Mouse (Mus musculus) midbrain, embryonic 16.5 days (tissue): ENCODE measurements at regions not wholly inside any gene's neighbourhood (a gene's known extent, or its start where the extent isn't known, plus 50 kb on each side); places are given as distances from the start of the nearest gene placed in this dataset.
"Not testable (repeated sequence)": the region's sequence is repeated elsewhere in the genome, so short reads cannot be mapped to it uniquely, and the experiment has no call there.

Experiments used
- ATAC-seq: fragments of 200-750 bp; cut with Nextera tagmentation; 2 replicates; pipeline ENCODE4 v1.8.0; 2017; ENCODE audit warnings: moderate TSS enrichment
- H3K27ac ChIP-seq: fragments of 300-500 bp; sonication (generic); 2 replicates; pipeline ENCODE4 v1.5.1; 2014; ENCODE audit warnings: mild to moderate bottlenecking, low read length, mixed read lengths
- H3K27me3 ChIP-seq: fragments of 300-500 bp; sonication (generic); 2 replicates; pipeline ENCODE4 v1.6.1; 2014; ENCODE audit warnings: low read depth, low read length, mixed read lengths; ENCODE audit not compliant: control insufficient read depth, insufficient read depth
- H3K36me3 ChIP-seq: fragments of 300-500 bp; sonication (generic); 2 replicates; pipeline ENCODE4 v1.6.1; 2014; ENCODE audit warnings: mild to moderate bottlenecking, low read length, moderate library complexity, mixed read lengths; ENCODE audit not compliant: control insufficient read depth, insufficient read depth
- H3K4me1 ChIP-seq: fragments of 300-500 bp; sonication (generic); 2 replicates; pipeline ENCODE4 v1.6.1; 2014; ENCODE audit warnings: mild to moderate bottlenecking, low read length, mixed read lengths; ENCODE audit not compliant: control insufficient read depth, insufficient read depth
- H3K4me2 ChIP-seq: fragments of 300-500 bp; sonication (generic); 2 replicates; pipeline ENCODE4 v1.6.1; 2014; ENCODE audit warnings: mild to moderate bottlenecking, low read length, mixed read lengths
- H3K4me3 ChIP-seq: fragments of 300-500 bp; sonication (generic); 2 replicates; pipeline ENCODE4 v1.5.1; 2014; ENCODE audit warnings: low read depth, mild to moderate bottlenecking, low read length, moderate library complexity, mixed read lengths
- H3K9ac ChIP-seq: fragments of 300-500 bp; sonication (generic); 2 replicates; pipeline ENCODE4 v1.6.1; 2014; ENCODE audit warnings: low read depth, low read length, mixed read lengths
- H3K9me3 ChIP-seq: fragments of 300-500 bp; sonication (generic); replicated peaks from 2 replicates; pipeline ENCODE4 v1.6.1; 2014; ENCODE audit warnings: mild to moderate bottlenecking, low read length, mixed read lengths; ENCODE audit not compliant: control insufficient read depth, poor library complexity, severe bottlenecking
- WGBS: fragments of 180-500 bp; shearing (Covaris S2); extraction: QIAGEN DNeasy Blood & Tissue Kit; methylation state at CpG from one replicate; pipeline ENCODE4 v1.1.7; 2014; 5-methylcytosine and 5-hydroxymethylcytosine counted together

DNA sequence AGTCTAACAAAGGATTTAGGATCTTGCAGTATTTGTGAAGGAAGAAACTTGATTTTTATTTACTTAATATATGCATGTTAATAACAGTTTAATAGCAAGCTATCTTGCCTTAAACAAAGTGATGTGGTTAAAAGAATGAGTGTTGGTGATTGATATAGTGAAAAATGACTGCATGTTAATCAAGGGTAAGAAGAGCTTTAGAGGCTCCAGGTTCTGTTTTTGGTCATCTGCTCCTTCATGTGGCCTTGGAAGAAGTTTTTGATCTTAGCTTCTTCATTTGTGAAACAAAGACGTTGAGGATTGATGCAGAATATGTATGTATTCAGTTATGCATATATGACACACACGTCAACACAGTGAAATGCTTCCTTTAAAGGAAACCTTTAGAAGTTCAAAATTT is 97.1 kb upstream of the Palmd start:
- Histone ChIP-seq H3K4me1 (no peaks in the 10 kb centered on the region), H3K36me3 (no peaks in the 10 kb centered on the region), H3K27ac (no peak overlapping the region), H3K4me2 (no peak overlapping the region), H3K9me3 (no peaks in the 10 kb centered on the region), H3K4me3 (no peak overlapping the region), H3K9ac (no peak overlapping the region), H3K27me3 (no peaks in the 10 kb centered on the region)
- 78% methylated on average over 2 of the region's 2 CpGs for WGBS
- ATAC-seq = no peak

DNA sequence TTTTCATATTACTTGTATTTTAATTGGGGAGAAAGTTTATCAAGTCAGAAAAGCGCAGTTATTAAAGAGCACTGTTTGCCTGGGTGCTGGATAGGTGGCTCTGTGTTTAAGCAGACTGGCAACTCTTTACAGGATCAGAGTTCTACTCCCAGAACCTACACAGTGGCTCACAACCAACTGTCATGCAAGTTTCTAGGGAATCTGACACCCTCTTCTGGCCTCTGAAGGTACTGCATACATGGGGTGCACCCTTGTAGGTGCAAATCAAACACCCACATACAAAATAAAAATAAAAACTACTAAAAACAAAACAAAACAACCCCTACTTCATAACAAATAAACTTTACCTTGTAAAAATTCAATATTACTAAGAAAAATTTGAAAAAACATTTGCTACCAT is 93.0 kb upstream of the Palmd start:
- no peak overlapping the region for H3K9ac ChIP-seq
- WGBS = 61% methylated on average over 1 of the region's 1 CpGs
- no peaks in the 10 kb centered on the region for H3K27me3 ChIP-seq
- no peaks in the 10 kb centered on the region for H3K4me1 ChIP-seq
- ATAC-seq = no peak
- H3K9me3 ChIP-seq = no peaks in the 10 kb centered on the region
- no peak overlapping the region for H3K4me3 ChIP-seq
- H3K27ac ChIP-seq = no peak overlapping the region
- H3K4me2 ChIP-seq = no peak overlapping the region
- H3K36me3 ChIP-seq = no peaks in the 10 kb centered on the region

DNA sequence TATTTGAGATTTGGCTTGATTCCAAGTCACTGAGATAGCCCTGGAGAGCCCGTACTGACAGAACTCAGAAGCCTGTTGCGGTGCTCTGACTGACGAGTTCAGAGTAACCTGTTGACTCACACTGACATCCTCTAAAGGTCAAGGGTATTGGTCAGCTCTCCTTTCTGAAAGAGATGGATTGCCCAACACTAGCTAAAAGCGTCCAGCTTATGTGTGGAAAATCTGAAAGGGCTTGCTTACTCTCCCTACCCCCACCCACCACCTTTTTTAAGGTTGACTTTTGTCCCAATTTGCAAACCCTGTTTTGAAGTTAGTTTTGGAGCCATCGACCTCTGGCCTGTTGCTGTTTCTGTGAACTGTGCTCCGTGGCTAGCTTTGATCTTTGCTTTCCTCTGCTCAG is 92.4 kb upstream of the Palmd start:
- Histone ChIP-seq H3K27me3 (no peaks in the 10 kb centered on the region), H3K36me3 (no peaks in the 10 kb centered on the region), H3K9ac (no peak overlapping the region), H3K9me3 (no peaks in the 10 kb centered on the region), H3K4me2 (no peak overlapping the region), H3K27ac (no peak overlapping the region), H3K4me1 (no peaks in the 10 kb centered on the region), H3K4me3 (no peak overlapping the region)
- 55% methylated on average over 6 of the region's 6 CpGs for WGBS
- ATAC-seq = no peak

DNA sequence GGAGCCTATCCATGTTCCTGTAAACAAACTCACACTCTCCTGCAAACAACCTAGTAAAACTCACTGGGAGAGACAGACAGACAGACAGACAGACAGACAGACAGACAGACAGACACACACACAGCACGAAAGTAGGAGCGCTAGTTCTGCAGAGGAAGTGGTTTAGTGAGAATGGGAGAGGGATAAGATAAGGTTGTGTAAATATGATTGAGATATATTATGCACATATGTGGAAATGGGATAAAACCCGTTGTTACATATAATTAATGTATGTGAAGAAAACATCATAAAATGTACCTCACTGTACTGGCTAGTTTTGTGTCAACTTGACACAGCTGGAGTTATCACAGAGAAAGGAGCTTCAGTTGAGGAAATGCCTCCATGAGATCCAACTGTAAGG is 85.9 kb upstream of the Palmd start:
- H3K9ac ChIP-seq, ATAC-seq, H3K9me3 ChIP-seq, H3K4me1 ChIP-seq, H3K27me3 ChIP-seq, H3K4me3 ChIP-seq, H3K36me3 ChIP-seq, H3K4me2 ChIP-seq, H3K27ac ChIP-seq: not testable (repeated sequence)
- WGBS = 95% methylated on average over 3 of the region's 3 CpGs

DNA sequence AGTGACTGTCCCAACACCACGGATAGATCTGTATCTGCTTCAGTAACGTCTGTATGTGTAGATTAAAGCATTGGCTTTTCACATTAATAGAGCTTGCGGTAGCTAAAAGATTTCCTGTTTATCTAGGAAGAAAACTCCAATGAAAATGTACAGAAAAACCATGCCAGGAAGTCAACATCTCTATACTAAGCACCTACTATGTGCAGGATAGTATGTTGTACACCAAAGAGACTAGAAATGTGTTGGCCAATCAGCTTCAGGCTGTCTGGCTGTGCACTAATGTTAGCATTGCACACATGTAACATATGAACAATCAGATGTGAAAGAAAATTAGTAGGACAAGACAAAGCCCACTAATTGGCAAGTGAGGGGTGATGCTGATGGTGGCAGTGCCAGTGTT is 82.6 kb upstream of the Palmd start:
- Histone ChIP-seq H3K27me3 (no peaks in the 10 kb centered on the region), H3K4me2 (no peak overlapping the region), H3K4me3 (no peak overlapping the region), H3K9me3 (no peaks in the 10 kb centered on the region), H3K36me3 (no peaks in the 10 kb centered on the region), H3K27ac (no peak overlapping the region), H3K9ac (no peak overlapping the region), H3K4me1 (no peaks in the 10 kb centered on the region)
- WGBS = 92% methylated on average over 3 of the region's 3 CpGs
- ATAC-seq = no peak

DNA sequence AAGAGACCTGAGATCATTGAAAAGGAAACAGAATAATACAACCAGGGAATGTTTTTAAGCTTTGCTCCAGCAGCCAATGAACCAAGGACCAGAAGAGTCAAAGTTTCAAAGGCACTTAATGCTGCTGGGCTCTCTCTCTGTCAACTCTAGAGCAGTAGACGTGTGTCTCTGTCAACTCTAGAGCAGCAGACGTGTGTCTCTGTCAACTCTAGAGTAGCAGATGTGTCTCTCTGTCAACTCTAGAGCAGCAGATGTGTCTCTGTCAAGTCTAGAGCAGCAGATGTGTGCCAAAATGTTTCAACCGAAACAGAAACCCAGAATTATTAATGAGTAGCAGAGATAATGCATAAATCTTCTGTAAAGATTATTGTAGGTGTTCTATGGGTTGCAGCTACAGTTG is 82.1 kb upstream of the Palmd start:
- H3K9me3 ChIP-seq = no peaks in the 10 kb centered on the region
- no peaks in the 10 kb centered on the region for H3K4me1 ChIP-seq
- no peak for ATAC-seq
- no peak overlapping the region for H3K4me3 ChIP-seq
- 70% methylated on average over 3 of the region's 3 CpGs for WGBS
- no peaks in the 10 kb centered on the region for H3K27me3 ChIP-seq
- H3K36me3 ChIP-seq = no peaks in the 10 kb centered on the region
- H3K9ac ChIP-seq = no peak overlapping the region
- H3K27ac ChIP-seq = no peak overlapping the region
- no peak overlapping the region for H3K4me2 ChIP-seq

DNA sequence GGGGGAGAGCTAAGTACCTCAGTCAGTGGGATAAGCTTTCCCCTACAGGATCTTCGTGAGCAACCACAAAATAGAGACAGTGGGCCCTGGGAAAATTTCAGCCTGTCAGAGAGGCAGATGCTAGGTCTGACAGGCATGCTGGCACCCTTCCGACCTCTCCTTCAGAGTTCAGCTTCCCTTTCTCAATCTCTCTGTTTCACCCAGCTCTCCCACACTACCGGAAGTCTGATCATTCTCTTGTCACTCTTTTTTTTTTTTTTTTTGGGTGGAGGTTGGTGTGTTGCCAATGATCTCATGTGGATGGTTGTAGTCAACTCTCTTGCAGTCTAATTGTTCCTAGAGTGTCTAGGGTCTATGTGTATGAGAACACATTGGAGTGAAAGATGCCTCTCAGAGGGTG is 80.6 kb upstream of the Palmd start:
- no peak overlapping the region for H3K9ac ChIP-seq
- H3K36me3 ChIP-seq = no peaks in the 10 kb centered on the region
- 79% methylated on average over 3 of the region's 3 CpGs for WGBS
- no peaks in the 10 kb centered on the region for H3K4me1 ChIP-seq
- ATAC-seq = no peak
- H3K27ac ChIP-seq = no peak overlapping the region
- no peaks in the 10 kb centered on the region for H3K27me3 ChIP-seq
- H3K4me2 ChIP-seq = no peak overlapping the region
- no peaks in the 10 kb centered on the region for H3K9me3 ChIP-seq
- no peak overlapping the region for H3K4me3 ChIP-seq

DNA sequence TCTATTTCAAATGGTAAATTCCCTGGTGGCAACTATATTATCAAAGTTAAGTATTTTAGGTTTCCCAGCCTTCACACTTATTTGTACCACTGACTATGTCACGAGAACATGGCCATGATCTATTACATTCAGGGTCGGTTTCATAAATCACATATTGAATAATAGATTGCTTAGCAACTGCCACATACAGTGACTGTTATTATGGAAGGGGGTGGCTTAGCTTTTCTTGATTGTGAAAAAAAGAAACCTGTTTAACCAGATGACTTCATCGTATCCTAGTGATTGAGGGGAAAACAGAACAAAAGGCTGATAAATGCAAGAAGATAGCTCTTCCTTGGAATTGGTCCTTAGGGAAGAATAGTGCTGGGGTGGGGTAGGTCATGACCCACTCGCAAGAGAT is 76.0 kb upstream of the Palmd start:
- no peaks in the 10 kb centered on the region for H3K4me1 ChIP-seq
- WGBS = 76% methylated on average over 4 of the region's 4 CpGs
- H3K9ac ChIP-seq = no peak overlapping the region

DNA sequence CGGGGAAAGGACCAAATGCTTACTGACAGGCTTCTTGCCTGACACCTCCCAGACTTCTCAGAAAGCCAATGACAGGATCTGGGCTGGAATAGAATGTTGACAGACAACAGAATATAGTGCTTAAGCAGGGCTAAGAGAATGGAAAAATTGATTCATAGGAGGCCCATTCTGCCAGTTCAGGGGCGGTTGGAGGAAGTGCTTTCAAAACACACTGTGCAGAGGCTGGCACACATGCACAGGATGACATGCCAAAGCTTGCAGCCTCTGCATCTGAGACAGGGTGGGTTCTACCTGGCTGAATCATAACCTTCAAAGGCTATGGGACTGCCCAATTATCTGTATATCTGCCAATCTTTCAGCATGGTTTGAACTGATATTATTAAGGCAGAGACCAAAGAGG is 75.5 kb upstream of the Palmd start:
- ATAC-seq = no peak
- no peaks in the 10 kb centered on the region for H3K4me1 ChIP-seq
- no peak overlapping the region for H3K9ac ChIP-seq
- no peak overlapping the region for H3K4me3 ChIP-seq
- H3K36me3 ChIP-seq = no peaks in the 10 kb centered on the region
- H3K4me2 ChIP-seq = no peak overlapping the region
- no peaks in the 10 kb centered on the region for H3K27me3 ChIP-seq
- no peaks in the 10 kb centered on the region for H3K9me3 ChIP-seq
- H3K27ac ChIP-seq = no peak overlapping the region
- 92% methylated on average over 2 of the region's 2 CpGs for WGBS

More for the DNA sequence above, 76.0 kb upstream of the Palmd start:
- H3K9me3 ChIP-seq = no peaks in the 10 kb centered on the region
- H3K36me3 ChIP-seq = no peaks in the 10 kb centered on the region
- no peak overlapping the region for H3K4me3 ChIP-seq
- no peaks in the 10 kb centered on the region for H3K27me3 ChIP-seq
- H3K4me2 ChIP-seq = no peak overlapping the region
- H3K27ac ChIP-seq = no peak overlapping the region
- ATAC-seq = no peak

DNA sequence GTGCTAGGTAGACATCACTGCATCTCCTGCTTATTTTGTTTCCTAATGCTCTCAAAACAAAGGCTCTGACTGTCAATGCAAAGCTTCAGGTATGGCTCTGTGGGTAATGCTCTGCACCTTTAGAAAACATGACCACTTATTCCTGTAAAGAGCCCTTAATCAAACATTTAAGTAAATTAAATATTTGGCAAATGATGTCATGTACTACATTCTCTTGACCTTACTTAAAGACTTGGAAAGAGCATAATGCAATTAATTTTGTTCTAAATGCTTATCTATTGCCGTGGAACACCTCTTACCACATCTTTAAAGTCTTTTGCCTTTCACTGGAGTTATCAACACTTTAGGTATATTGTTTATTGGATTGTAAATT is 70.1 kb upstream of the Palmd start:
- H3K9me3 ChIP-seq = no peaks in the 10 kb centered on the region
- no peaks in the 10 kb centered on the region for H3K27me3 ChIP-seq
- no peak overlapping the region for H3K4me3 ChIP-seq
- ATAC-seq = no peak
- H3K4me1 ChIP-seq = no peaks in the 10 kb centered on the region
- WGBS = 84% methylated on average over 1 of the region's 1 CpGs
- H3K4me2 ChIP-seq = no peak overlapping the region
- no peaks in the 10 kb centered on the region for H3K36me3 ChIP-seq
- no peak overlapping the region for H3K27ac ChIP-seq
- no peak overlapping the region for H3K9ac ChIP-seq
